Mouse (Mus musculus): ENCODE data around the gene Ankra2.

GRCm38 (mm10) chr13:98262636-98263457, at the start of gene Ankra2, which contains the start of gene Utp15:
- TF ChIP-seq GATA1 (IDR thresholded peaks at IDR 0.05; ENCODE audit: borderline replicate concordance, low read length) (no peak), FLI1 (IDR thresholded peaks at IDR 0.05; ENCODE audit: low read length) (peak; percentile 73; the same call in 1 of the 2 replicates)

Measured in megakaryocyte, embryonic 14.5 days (primary cell).